Comparison of ENCODE assay signal across 14 mouse cellular contexts in the genomic region with DNA sequence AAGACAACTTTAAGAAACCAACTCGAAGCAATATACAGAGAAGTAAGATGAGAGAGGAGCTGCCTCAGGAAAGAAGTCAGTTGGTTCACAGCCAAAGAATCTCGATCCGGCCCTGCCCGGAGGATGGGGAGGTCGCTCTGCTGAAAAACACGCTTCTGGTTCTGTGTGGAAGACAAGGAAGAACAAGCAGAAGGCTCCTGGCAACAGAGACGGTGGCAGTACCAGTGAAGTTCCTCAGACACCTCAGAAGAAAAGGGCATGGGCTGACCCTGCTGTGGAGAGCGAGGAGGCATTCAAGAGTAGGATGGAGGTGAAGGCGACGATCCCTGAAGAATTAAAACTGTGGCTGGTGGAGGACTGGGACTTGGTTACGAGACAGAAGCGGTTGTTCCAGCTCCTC.
A peak's percentile ranks its signal among the peaks of the same experiment; 100 is the strongest.
DNase-seq lines count a peak whose midpoint lies in the region; ATAC-seq lines count a peak whose summit lies in the region.
"Had no signal": no experiment of that assay in that cellular context is flagged by ENCODE, and none has a peak within 500 bp of the region (broad histone marks: within the 10 kb centered on the region; RNA-seq: fewer than 3 reads in every experiment).

No protein-coding gene starts in this region.

- WGBS in kidney, embryonic 16.5 days = 68% methylated on average over 12 of the region's 12 CpGs
- 64% methylated on average over 12 of the region's 12 CpGs for WGBS in heart, embryonic 15.5 days
- 73% methylated on average over 12 of the region's 12 CpGs for WGBS in hindbrain, embryonic 14.5 days

- H3K4me1 ChIP-seq in kidney, embryonic 16.5 days (ENCODE audit: insufficient read depth, low read length) = no peaks in the 10 kb centered on the region
- H3K4me1 ChIP-seq in heart, embryonic 15.5 days (replicated peaks) = peaks cover 5% of the 10 kb centered on the region
- H3K4me1 ChIP-seq in hindbrain, embryonic 14.5 days (replicated peaks; ENCODE audit: control insufficient read depth, insufficient read depth, low read length) = no peaks in the 10 kb centered on the region
- H3K4me1 ChIP-seq: limb, embryonic 13.5 days; midbrain, embryonic 15.5 days had no signal

- H3K36me3 ChIP-seq in kidney, embryonic 16.5 days (ENCODE audit: insufficient read depth, low read length) = no peaks in the 10 kb centered on the region
- H3K36me3 ChIP-seq in heart, embryonic 15.5 days = no peaks in the 10 kb centered on the region
- H3K36me3 ChIP-seq in hindbrain, embryonic 14.5 days (replicated peaks; ENCODE audit: control insufficient read depth, insufficient read depth) = no peaks in the 10 kb centered on the region
- H3K36me3 ChIP-seq: hindbrain, embryonic 13.5 days; limb, embryonic 13.5 days; midbrain, embryonic 15.5 days had no signal

- H3K9me3 ChIP-seq in kidney, embryonic 16.5 days (ENCODE audit: low read length) = no peaks in the 10 kb centered on the region
- no peaks in the 10 kb centered on the region for H3K9me3 ChIP-seq in heart, embryonic 15.5 days (replicated peaks)
- H3K9me3 ChIP-seq in hindbrain, embryonic 14.5 days (ENCODE audit: control insufficient read depth, low read length) = no peaks in the 10 kb centered on the region
- H3K9me3 ChIP-seq: hindbrain, embryonic 13.5 days; limb, embryonic 13.5 days; midbrain, embryonic 15.5 days had no signal

- H3K4me3 ChIP-seq in kidney, embryonic 16.5 days (ENCODE audit: low read length) = no peak overlapping the region
- H3K4me3 ChIP-seq in heart, embryonic 15.5 days = no peak overlapping the region
- no peak overlapping the region for H3K4me3 ChIP-seq in hindbrain, embryonic 14.5 days (replicated peaks; ENCODE audit: low read length)
- H3K4me3 ChIP-seq: hindbrain, embryonic 13.5 days; limb, embryonic 13.5 days; midbrain, embryonic 15.5 days had no signal

- no peak for ATAC-seq in kidney, embryonic 16.5 days (ENCODE audit: low FRiP score, low TSS enrichment)
- no peak for ATAC-seq in heart, embryonic 15.5 days (replicated peaks; ENCODE audit: insufficient number of reproducible peaks, insufficient read depth, low FRiP score, low read depth)
- ATAC-seq in hindbrain, embryonic 14.5 days (ENCODE audit: low FRiP score) = no peak
- ATAC-seq: intestine, postnatal 0 days; midbrain, embryonic 15.5 days had no signal

- no peak overlapping the region for H3K27ac ChIP-seq in kidney, embryonic 16.5 days (ENCODE audit: low read length)
- peak overlapping the region; percentile 40; the same call in 1 of the 2 replicates for H3K27ac ChIP-seq in heart, embryonic 15.5 days
- no peak overlapping the region for H3K27ac ChIP-seq in hindbrain, embryonic 14.5 days
- H3K27ac ChIP-seq: hindbrain, embryonic 13.5 days; limb, embryonic 13.5 days; midbrain, embryonic 15.5 days had no signal

- no peaks in the 10 kb centered on the region for H3K27me3 ChIP-seq in kidney, embryonic 16.5 days (ENCODE audit: insufficient read depth, low read length)
- H3K27me3 ChIP-seq in heart, embryonic 15.5 days = no peaks in the 10 kb centered on the region
- no peaks in the 10 kb centered on the region for H3K27me3 ChIP-seq in hindbrain, embryonic 14.5 days (ENCODE audit: control insufficient read depth, insufficient read depth, low read length)
- H3K27me3 ChIP-seq: hindbrain, embryonic 13.5 days; limb, embryonic 13.5 days; midbrain, embryonic 15.5 days had no signal

- H3K4me2 ChIP-seq in kidney, embryonic 16.5 days (replicated peaks; ENCODE audit: low read depth, low read length) = no peak overlapping the region
- H3K4me2 ChIP-seq in heart, embryonic 15.5 days = no peak overlapping the region
- H3K4me2 ChIP-seq in hindbrain, embryonic 14.5 days (replicated peaks) = no peak overlapping the region
- H3K4me2 ChIP-seq: hindbrain, embryonic 13.5 days; limb, embryonic 13.5 days; midbrain, embryonic 15.5 days had no signal

- peak; percentile 9 to 16 for DNase-seq in cerebellum, postnatal 25 days
- no peak for DNase-seq in cerebellum, postnatal 4 days (ENCODE audit: low spot score in 2 of 2)
- DNase-seq in kidney, postnatal 4 days = peak; percentile 11 to 16
- peak; percentile 40 for DNase-seq in adipocyte (ENCODE audit: low spot score)
- DNase-seq in embryo, embryonic 11 days = no peak
- no peak for DNase-seq in hindbrain, embryonic 14.5 days (ENCODE audit: low spot score)
- DNase-seq: right cerebral cortex, postnatal 14 days; thymus, postnatal 25 days had no signal

- no peak overlapping the region for H3K9ac ChIP-seq in kidney, embryonic 16.5 days (replicated peaks; ENCODE audit: low read length)
- no peak overlapping the region for H3K9ac ChIP-seq in heart, embryonic 15.5 days
- no peak overlapping the region for H3K9ac ChIP-seq in hindbrain, embryonic 14.5 days
- H3K9ac ChIP-seq: hindbrain, embryonic 13.5 days; limb, embryonic 13.5 days; midbrain, embryonic 15.5 days had no signal

Comparison
In these comparisons a context has a peak if more than half of its experiments do, and no peak if none do; other contexts are left out.
1. DNase-seq: peak in cerebellum, postnatal 25 days (2 of 2), kidney, postnatal 4 days (2 of 2) and adipocyte (single experiment); none in cerebellum, postnatal 4 days (0 of 2), embryo, embryonic 11 days (single experiment) and hindbrain, embryonic 14.5 days (single experiment).